Mouse (Mus musculus) bone marrow macrophage, adult 2 months (primary cell): ENCODE data around the gene Kmt2e. TPM values are rescaled to one million over a fixed set of nuclear protein-coding genes. Genes with fewer than 3 reads are reported as not detected.
"Not testable (repeated sequence)": the region's sequence is repeated elsewhere in the genome, so short reads cannot be mapped to it uniquely, and the experiment has no call there.

ENCODE experiments used
- H3K27ac ChIP-seq: 2 replicates; pipeline ENCODE4 v1.5.1; 2012; ENCODE audit warnings: low read depth, low read length; ENCODE audit not compliant: insufficient read depth
- H3K4me1 ChIP-seq: 2 replicates; pipeline ENCODE4 v1.6.1; 2012; ENCODE audit warnings: low read length; ENCODE audit not compliant: control insufficient read depth, insufficient read depth
- H3K4me3 ChIP-seq: 2 replicates; pipeline ENCODE4 v1.5.1; 2012; ENCODE audit warnings: mild to moderate bottlenecking, low read length, moderate library complexity; ENCODE audit not compliant: insufficient read depth
- CTCF ChIP-seq: IDR thresholded peaks from 2 replicates; pipeline ENCODE4 v1.5.1; 2012; ENCODE audit warnings: low read depth, mild to moderate bottlenecking, low read length, moderate library complexity
- POLR2A ChIP-seq: IDR thresholded peaks from 2 replicates; pipeline ENCODE4 v1.6.1; 2012; ENCODE audit warnings: mild to moderate bottlenecking, low read depth, low read length, borderline replicate concordance
- polyA plus RNA-seq: library from polyadenylated mRNA; stranded (reverse); fragments of >200 nt; gene quantifications from 2 replicates; pipeline ENCODE4 v1.2.4, GENCODE M21; 2012; ENCODE audit not compliant: missing spikeins, insufficient read depth, insufficient read length

The Kmt2e gene
- polyA plus RNA-seq, 1 experiment: 70.5 TPM

GRCm38 (mm10) chr5:23531100-23531499, 96.9 kb downstream of the Kmt2e start:
- TF ChIP-seq CTCF (no peak), POLR2A (no peak)
- peaks cover 17% of the 10 kb centered on the region for H3K4me1 ChIP-seq
- no peak overlapping the region for H3K4me3 ChIP-seq
- H3K27ac ChIP-seq: no peak overlapping the region

- no peak for TF ChIP-seq CTCF
- no peak for TF ChIP-seq POLR2A
- Histone ChIP-seq H3K27ac (no peak overlapping the region), H3K4me3 (no peak overlapping the region), H3K4me1 (peaks cover 13% of the 10 kb centered on the region)
Measured at GRCm38 (mm10) chr5:23531541-23532096, 97.4 kb downstream of the Kmt2e start.

- Histone ChIP-seq H3K4me1 (no peaks in the 10 kb centered on the region), H3K27ac (no peak overlapping the region), H3K4me3 (no peak overlapping the region)
- TF ChIP-seq POLR2A (no peak), CTCF (no peak)
Measured at GRCm38 (mm10) chr5:23535692-23536091, 101.5 kb downstream of the Kmt2e start.

GRCm38 (mm10) chr5:23551687-23552086, 117.4 kb downstream of the Kmt2e start:
- H3K4me3 ChIP-seq: no peak overlapping the region
- TF ChIP-seq CTCF (no peak), POLR2A (no peak)
- no peak overlapping the region for H3K27ac ChIP-seq
- H3K4me1 ChIP-seq: 0 out of 2 replicates have a peak, but pooled peaks cover 3% of the 10 kb centered on the region

- H3K4me1 ChIP-seq, H3K27ac ChIP-seq, H3K4me3 ChIP-seq: not testable (repeated sequence)
Measured at GRCm38 (mm10) chr5:23553338-23553737, 119.1 kb downstream of the Kmt2e start.
